In the genomic region with DNA sequence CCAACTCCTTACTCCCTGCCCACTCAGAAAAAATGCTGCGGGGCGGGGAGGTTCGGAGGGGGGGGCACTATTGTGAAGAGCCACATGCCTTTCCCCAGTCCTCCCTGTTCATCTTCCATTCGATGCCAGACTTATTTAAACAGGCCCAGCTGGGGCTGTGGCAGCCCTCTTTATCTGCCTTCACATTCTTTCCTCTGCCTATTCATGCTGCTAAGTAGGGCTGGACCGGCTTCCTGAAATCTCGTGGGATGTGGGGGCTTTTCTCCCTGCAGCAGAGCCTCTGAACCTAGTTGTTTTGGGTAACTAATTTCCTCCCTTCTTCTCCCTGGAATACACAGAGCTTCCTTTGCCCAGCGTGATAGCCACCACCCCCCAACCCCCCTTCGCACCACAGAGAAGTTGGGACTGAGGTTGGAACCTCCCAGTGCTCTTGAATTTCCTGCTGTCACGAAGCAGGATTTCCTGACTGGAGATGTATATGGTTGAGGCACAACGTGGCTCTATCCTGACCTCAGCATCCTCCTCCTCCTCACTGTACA, we compare ENCODE assay signal across 8 mouse cellular contexts.
DNase-seq lines count a peak whose midpoint lies in the region; ATAC-seq and TF ChIP-seq lines count a peak whose summit lies in the region.

No protein-coding gene starts in this region.

- peak; percentile 28 for DNase-seq in forebrain, embryonic 10.5 days (ENCODE audit: extremely low spot score, low spot score)
- DNase-seq in heart, embryonic 10.5 days (ENCODE audit: low spot score), result peak; percentile 81
- no peak for DNase-seq in natural killer cell, adult 2 months (ENCODE audit: low spot score in 2 of 2)
- DNase-seq in left cerebral cortex, postnatal 36 days (ENCODE audit: low spot score in 2 of 2), result no peak
- no peak for DNase-seq in layer of hippocampus, adult 2 months (ENCODE audit: low spot score in 2 of 2)

- intact Hi-C loops in left cerebral cortex, postnatal 36 days (cut with DNase I), result no loop called here

- peak overlapping the region; percentile 54 for H3K27ac ChIP-seq in forebrain, embryonic 10.5 days
- no peak overlapping the region for H3K27ac ChIP-seq in forebrain, embryonic 13.5 days
- peak overlapping the region; percentile 82 for H3K27ac ChIP-seq in heart, embryonic 10.5 days
- peak overlapping the region; percentile 84 for H3K27ac ChIP-seq in kidney, embryonic 15.5 days
- no peak overlapping the region for H3K27ac ChIP-seq in layer of hippocampus, adult 2 months

- H3K4me1 ChIP-seq in forebrain, embryonic 10.5 days, result peaks cover 20% of the 10 kb centered on the region
- H3K4me1 ChIP-seq in forebrain, embryonic 13.5 days, result peaks cover 16% of the 10 kb centered on the region
- peaks cover 21% of the 10 kb centered on the region for H3K4me1 ChIP-seq in heart, embryonic 10.5 days
- H3K4me1 ChIP-seq in kidney, embryonic 15.5 days, result peaks cover 21% of the 10 kb centered on the region

- H3K36me3 ChIP-seq in forebrain, embryonic 10.5 days (replicated peaks), result no peaks in the 10 kb centered on the region
- H3K36me3 ChIP-seq in forebrain, embryonic 13.5 days (ENCODE audit: poor library complexity, severe bottlenecking), result no peaks in the 10 kb centered on the region
- no peaks in the 10 kb centered on the region; the same call in 1 of the 2 replicates for H3K36me3 ChIP-seq in heart, embryonic 10.5 days
- H3K36me3 ChIP-seq in kidney, embryonic 15.5 days, result no peaks in the 10 kb centered on the region

- TF ChIP-seq CTCF in layer of hippocampus, adult 2 months (conservative IDR thresholded peaks at IDR 0.05), result no peak

- ATAC-seq in forebrain, embryonic 13.5 days, result no peak
- ATAC-seq in kidney, embryonic 15.5 days (replicated peaks; ENCODE audit: low FRiP score), result peak; percentile 84
- ATAC-seq in megakaryocyte progenitor cell, adult 5-6 weeks (replicated peaks; ENCODE audit: poor library complexity), result peak; percentile 57

- H3K4me3 ChIP-seq in forebrain, embryonic 10.5 days, result no peak overlapping the region
- no peak overlapping the region for H3K4me3 ChIP-seq in forebrain, embryonic 13.5 days
- H3K4me3 ChIP-seq in heart, embryonic 10.5 days, result no peak overlapping the region
- H3K4me3 ChIP-seq in kidney, embryonic 15.5 days (replicated peaks), result no peak overlapping the region
- H3K4me3 ChIP-seq in layer of hippocampus, adult 2 months, result no peak overlapping the region

- no peaks in the 10 kb centered on the region for H3K27me3 ChIP-seq in forebrain, embryonic 10.5 days (ENCODE audit: poor library complexity, severe bottlenecking)
- no peaks in the 10 kb centered on the region for H3K27me3 ChIP-seq in forebrain, embryonic 13.5 days
- H3K27me3 ChIP-seq in heart, embryonic 10.5 days (ENCODE audit: insufficient read depth, poor library complexity, severe bottlenecking), result no peaks in the 10 kb centered on the region
- H3K27me3 ChIP-seq in kidney, embryonic 15.5 days, result no peaks in the 10 kb centered on the region

- no peaks in the 10 kb centered on the region for H3K9me3 ChIP-seq in forebrain, embryonic 10.5 days
- peaks cover 4% of the 10 kb centered on the region; the same call in 1 of the 2 replicates for H3K9me3 ChIP-seq in forebrain, embryonic 13.5 days (replicated peaks)
- H3K9me3 ChIP-seq in heart, embryonic 10.5 days, result no peaks in the 10 kb centered on the region
- no peaks in the 10 kb centered on the region for H3K9me3 ChIP-seq in kidney, embryonic 15.5 days (replicated peaks)

- 21% methylated on average over 10 of the region's 10 CpGs for WGBS in forebrain, embryonic 10.5 days
- WGBS in forebrain, embryonic 13.5 days, result 12% methylated on average over 10 of the region's 10 CpGs
- WGBS in heart, embryonic 10.5 days, result 15% methylated on average over 10 of the region's 10 CpGs
- 11% methylated on average over 10 of the region's 10 CpGs for WGBS in kidney, embryonic 15.5 days

- no peak overlapping the region for H3K4me2 ChIP-seq in forebrain, embryonic 13.5 days
- H3K4me2 ChIP-seq in kidney, embryonic 15.5 days, result peak overlapping the region; percentile 30

- no peak overlapping the region for H3K9ac ChIP-seq in forebrain, embryonic 13.5 days
- no peak overlapping the region for H3K9ac ChIP-seq in kidney, embryonic 15.5 days

Comparison
In these comparisons a context has a peak if more than half of its experiments do, and no peak if none do; other contexts are left out.
1. H3K27ac ChIP-seq: peak in forebrain, embryonic 10.5 days (single experiment), heart, embryonic 10.5 days (single experiment) and kidney, embryonic 15.5 days (single experiment); none in forebrain, embryonic 13.5 days (single experiment) and layer of hippocampus, adult 2 months (single experiment).
2. DNase-seq: peak in forebrain, embryonic 10.5 days (single experiment) and heart, embryonic 10.5 days (single experiment); none in natural killer cell, adult 2 months (0 of 2), left cerebral cortex, postnatal 36 days (0 of 2) and layer of hippocampus, adult 2 months (0 of 2).